Mouse (Mus musculus) frontal cortex, adult (tissue): ENCODE measurements at regions not wholly inside any gene's neighbourhood (a gene's known extent, or its start where the extent isn't known, plus 50 kb on each side); places are given as distances from the start of the nearest gene placed in this dataset.

Experiments
- ATAC-seq: cut with Nextera tagmentation; 2 replicates; pipeline ENCODE4 v1.9.2; 2017; ENCODE audit warnings: mild to moderate bottlenecking, moderate library complexity, mixed read lengths; ENCODE audit not compliant: low TSS enrichment

DNA sequence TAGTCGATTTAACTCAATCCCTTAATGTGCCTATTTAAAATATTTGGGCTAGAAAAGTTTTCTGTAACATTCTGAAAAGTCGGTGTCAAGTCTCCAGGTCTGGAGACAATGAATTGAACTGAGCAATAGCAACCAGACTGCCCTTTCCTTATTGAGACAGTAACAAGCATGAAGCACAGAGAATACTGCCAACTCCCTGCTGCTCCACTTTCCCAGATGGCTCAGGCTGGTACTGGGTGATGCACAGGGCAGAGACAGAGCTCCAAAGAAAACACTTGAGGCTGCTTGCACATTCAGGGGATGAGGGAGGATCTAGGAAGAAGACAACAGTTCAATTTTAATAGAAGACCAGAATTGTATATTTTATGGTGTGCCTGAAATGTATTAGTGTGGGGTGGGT is 87.7 kb upstream of the Sorcs1 start:
- peak; percentile 41; the same call in 1 of the 2 replicates for ATAC-seq
